Mouse (Mus musculus) adrenal gland, adult 8-10 months (tissue): ENCODE results near the gene Rgsl1. TPM values are rescaled to one million over a fixed set of nuclear protein-coding genes. Genes with fewer than 3 reads are reported as not detected.
A peak's percentile ranks its signal among the peaks of the same experiment; 100 is the strongest.
"Not testable (repeated sequence)": the region's sequence is repeated elsewhere in the genome, so short reads cannot be mapped to it uniquely, and the experiment has no call there.

Source experiments
- DNase-seq: peaks from one replicate; pipeline ENCODE4 v3.0.0; 2022
- total RNA-seq, 4 experiments: library from RNA; stranded (reverse); gene quantifications; 2 replicates each; pipeline ENCODE4 v1.2.4; 2022

Gene Rgsl1
- total RNA-seq, 4 experiments from 2014 or later = 0.10 to 0.65 (median 0.62) TPM; not detected in 1

DNA sequence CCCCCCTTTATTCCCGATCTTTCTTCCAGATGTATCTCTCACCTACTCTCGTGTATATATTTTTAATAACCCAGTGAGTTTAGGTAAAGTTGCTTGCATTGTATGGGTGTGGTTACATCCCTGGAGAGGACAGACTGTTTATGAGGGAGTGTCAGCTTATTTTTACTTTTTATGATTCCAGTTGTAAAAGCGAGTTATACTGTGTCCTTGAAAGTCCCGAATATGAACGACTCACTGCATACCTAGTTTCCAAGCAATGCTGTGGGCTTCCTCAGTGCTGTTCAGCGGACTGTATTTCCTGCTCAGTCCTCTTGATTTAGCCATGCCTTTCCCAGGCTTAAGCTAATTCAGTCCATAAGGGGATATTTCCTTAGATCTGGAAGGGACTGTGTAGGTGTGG, 68.8 kb downstream of the Rgsl1 start:
- DNase-seq = no peak

DNA sequence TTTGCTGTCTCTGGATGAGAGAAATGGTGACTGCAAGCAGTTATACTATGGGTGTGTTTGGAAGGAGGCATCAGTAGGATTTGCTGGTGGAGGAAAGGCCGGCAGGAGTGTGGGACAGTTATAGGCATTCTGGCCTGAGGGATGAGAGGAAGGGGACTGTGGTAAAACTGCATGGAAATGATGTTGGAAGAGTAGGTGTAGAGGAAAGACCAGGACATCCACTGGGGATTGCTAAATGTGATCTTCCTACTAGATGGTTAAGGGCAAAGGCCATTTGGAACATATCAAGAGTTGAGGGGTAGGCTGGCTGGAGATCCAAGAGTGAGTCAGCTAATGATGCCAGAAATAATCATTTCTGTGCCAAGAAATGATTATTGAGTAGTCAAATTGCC, 73.2 kb downstream of the Rgsl1 start:
- no peak for DNase-seq

DNA sequence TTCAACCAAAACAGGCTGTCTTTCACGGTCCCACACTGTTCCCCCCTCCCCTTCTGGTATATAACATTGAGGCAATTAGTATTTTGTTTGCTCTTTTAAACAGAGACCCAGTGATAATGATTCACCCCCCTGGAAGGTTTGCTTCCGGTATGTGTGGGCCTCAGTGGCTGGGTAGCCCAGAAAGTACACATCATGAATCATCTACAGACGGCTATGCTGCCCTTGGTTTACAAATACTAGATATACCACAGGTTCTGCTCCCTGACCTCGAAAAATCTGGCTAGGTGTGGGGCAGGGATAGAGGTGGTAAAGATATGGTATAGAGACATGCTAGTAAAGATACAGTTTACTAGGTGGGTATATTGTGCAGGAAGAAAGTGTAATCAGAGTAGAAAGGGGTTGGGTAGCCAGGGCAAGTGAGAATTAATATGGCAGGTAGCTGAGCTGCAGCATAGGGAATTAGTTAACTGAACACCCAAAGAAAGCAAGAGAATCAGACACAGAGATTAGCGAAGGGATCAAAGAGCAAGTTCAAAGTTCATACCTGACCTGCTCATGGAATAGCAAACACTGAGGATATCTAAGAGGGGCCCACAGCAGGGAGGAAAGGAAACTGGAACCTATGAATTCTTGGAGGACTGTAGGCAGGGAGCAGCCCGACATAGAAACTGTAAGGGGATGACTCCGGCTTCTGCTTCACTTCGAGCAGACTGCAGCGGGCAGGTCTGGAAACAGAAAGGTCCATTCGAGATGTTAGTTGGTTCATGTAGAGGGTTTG, 73.8 kb downstream of the Rgsl1 start:
- no peak for DNase-seq

DNA sequence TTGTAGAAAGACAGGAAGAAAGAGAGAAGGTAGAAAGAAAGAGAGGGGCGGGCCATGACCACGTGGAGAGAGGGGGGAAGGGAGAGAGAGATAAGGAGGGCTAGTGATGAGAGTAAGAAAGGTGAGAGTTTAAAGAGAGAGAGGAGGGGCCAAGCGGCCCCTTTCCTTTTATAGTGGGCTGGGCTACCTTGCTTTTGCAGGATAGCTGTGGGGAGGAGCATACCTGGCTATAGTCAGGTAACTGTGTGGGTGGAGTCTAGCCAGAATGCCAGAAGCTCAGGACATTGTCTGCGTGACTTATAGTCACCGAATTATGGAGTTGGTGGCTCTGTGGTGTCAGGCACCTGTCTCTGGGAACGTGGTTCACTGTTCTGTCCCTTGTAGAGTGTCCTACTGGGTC, 74.4 kb downstream of the Rgsl1 start:
- DNase-seq = not testable (repeated sequence)

DNA sequence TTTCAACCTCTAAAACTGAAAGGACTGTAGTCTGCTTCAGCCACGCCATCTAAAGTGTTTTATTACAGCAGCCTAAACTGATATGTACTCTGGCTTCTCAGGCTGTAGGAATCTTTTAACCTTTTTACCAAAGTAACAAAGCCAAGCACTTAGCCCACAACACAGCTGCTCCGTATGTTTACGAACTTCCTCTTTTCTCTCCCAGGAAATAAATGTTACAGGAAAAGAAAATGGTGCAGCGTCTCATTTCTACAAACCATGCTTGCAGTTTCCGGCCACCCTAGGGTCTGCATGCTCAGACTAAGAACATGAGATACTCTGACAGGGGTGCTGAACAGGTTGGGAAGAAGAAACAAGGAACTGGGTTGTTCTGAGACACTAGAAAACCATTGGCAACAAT, 75.5 kb downstream of the Rgsl1 start:
- DNase-seq = no peak

DNA sequence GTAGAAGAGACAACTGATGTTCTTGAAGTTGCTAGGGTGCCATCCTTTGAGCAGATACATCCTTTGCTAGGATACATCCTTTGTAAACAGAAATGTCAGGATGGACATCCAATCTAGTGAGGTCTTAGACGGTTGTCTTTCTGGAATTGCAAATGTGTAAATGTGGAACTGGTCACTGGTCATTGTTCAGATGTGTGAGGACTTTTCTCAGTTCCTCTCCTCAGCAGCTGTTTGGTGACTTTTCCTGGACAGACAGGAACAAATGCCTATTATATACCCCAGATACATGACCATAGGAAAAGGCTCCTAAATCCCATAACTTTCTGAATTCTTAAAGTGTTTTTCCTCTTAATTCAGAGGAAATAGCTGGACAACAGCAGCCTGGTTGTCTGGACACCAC, 76.7 kb downstream of the Rgsl1 start:
- no peak for DNase-seq

DNA sequence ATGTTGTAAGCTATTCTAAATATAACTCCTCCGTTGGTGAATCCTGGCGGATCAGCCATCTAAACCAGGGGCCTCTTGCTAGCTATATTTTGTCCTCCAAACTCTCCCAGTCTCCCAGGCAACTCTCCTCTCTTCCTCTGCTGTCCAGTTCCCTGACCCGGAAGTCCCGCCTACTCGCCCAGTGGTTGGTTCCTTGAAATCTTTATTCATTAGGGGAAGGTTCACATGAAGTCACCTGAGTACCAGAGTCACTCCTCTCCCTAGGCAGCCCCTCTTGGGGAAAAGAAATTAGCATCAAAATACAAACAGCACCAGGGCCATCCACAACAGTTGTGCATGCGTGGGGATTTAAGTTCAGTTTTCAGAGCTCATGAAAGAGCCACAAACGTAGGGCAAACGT, 77.6 kb downstream of the Rgsl1 start:
- no peak for DNase-seq

DNA sequence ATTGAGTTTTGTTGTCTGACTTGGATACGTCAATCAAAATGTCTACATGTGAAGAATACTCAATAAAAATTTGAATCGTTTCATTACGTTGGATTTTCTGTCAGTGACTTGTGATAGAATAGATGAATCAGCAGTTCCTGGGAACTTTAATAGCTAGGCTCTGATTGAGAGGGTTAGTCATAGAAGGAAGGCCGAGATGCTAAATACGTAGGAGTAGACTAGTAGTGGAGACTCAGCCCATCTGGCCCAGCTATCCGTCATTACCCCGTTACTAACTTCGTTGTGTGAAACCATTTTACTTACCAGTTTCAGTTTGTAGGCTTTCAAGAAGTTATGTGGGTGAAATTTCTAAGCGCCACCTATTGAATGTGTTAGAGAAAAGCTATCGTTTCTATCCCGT, 79.8 kb downstream of the Rgsl1 start:
- no peak for DNase-seq

DNA sequence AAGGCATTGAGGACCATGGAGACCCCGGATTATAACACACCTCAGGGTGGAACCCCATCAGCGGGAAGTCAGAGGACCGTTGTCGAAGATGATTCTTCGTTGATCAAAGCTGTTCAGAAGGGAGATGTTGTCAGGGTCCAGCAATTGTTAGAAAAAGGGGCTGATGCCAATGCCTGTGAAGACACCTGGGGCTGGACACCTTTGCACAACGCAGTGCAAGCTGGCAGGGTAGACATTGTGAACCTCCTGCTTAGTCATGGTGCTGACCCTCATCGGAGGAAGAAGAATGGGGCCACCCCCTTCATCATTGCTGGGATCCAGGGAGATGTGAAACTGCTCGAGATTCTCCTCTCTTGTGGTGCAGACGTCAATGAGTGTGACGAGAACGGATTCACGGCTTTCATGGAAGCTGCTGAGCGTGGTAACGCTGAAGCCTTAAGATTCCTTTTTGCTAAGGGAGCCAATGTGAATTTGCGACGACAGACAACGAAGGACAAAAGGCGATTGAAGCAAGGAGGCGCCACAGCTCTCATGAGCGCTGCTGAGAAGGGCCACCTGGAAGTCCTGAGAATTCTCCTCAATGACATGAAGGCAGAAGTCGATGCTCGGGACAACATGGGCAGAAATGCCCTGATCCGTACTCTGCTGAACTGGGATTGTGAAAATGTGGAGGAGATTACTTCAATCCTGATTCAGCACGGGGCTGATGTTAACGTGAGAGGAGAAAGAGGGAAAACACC, 90.0 kb downstream of the Rgsl1 start:
- no peak for DNase-seq

DNA sequence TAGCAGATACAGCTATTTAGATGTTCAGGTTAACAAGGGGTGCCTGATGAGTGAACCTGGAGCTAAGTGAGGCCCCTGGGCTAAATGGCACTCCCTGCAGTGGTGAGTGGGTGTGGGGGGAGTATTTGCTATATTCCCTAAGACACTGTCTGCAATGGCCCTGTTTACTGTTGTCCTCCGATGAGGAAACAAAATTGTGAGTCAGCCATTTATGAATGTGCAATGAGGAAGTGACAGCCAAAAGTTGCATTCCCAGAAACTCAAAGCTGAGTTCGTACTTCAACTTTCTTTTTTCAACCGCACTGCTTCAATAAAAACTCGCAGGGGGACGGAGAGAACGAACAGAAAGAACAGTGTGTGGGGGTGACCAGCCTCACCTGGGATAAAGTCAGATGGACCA, 91.4 kb downstream of the Rgsl1 start:
- no peak for DNase-seq

DNA sequence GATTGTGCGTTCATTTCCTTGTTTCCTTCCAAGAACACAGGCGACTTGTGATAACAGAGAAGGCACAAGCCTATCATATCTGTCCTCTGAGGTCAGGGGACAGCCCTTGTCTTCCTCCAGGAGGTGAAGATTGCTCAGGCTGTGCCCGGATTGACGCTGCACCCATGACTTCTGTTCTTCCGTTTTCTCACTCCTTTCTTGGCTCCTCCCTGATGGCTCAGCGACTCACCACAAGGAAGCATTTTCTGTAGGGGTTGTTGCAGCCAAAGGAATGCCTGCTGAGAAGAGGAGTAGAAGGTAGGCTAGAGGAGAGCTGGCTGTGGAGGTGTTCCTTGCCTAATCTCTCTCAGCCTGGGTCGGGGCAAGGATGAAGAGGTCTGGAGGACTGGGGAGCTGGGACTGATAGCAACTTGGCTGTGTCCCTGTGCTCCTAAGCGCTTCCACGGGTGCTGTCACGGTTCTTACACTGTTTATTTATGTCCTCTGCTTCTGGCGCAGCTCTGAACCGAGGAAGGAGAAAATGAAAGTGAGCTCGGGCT, 92.1 kb downstream of the Rgsl1 start:
- DNase-seq = no peak

DNA sequence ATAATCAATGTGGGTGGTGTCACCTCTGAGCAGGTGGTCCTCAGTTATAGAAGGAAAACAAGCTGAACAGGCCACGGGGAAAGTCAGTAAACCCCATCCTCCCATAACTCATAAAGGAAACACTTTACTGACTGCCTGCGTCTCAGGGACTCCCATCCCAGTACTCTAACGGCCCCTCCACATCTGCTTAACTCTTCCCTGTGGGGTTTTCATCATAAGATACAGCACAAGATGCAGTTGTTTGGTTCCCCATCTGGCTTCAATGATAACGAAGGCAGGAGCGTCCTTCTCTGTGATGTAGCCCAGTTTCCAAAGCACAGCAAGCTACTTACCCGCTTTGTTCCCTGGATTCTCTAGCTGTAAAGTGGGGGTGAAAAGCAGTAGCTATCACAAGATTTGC, 93.9 kb downstream of the Rgsl1 start:
- DNase-seq = no peak

DNA sequence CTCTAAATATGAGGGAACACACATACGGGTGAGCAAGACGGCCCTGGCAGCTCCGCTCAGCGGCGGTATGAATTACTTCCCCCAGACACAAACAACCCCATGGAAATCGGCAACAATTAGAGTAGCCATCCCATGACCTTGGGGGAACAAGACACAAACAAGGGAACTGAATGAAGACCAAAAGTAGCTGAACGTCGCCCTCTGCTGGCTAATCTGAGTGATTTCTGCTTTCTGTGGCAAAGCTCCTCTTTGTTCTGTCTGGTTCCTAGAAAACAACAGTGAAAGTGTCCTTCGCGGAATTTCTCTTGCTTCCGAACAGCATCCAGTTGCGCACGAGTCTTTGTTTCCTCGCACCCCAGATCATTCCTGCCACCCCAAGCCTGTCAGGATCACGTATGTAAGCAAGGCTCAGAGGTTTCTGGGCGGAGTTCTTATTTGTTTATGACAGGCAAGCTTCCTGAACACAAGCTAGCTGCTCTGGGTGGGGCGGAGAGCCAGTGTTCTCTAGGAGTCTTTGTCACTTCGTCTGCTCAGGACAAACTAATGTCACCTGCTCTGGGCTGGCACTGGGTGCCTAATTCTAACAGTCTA, 94.6 kb downstream of the Rgsl1 start, which contains the start of gene Rnasel:
Rnasel (plus strand) TSS at position 216 of the 591 bp plus-strand sequence.
- peak; percentile 70 for DNase-seq

DNA sequence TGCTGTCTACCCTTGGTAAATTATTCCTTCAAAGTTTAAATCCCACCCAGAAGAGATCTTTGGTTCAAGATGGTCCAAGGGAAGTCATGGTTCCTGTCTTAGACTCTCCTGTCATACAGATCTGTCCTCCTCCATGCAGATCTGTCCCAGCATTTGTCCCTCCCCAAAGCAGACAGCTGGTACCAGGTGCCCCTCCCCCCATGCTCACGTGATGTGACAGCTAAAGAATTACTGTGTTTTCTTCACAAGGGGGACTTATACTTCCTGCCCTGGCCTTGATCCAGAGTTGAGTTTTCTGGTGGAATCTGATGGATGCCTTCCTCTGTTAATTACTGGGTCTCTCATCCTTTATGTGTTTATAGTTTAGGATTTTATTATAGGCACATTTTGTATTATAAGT, 95.4 kb downstream of the Rgsl1 start:
- peak; percentile 58 for DNase-seq

DNA sequence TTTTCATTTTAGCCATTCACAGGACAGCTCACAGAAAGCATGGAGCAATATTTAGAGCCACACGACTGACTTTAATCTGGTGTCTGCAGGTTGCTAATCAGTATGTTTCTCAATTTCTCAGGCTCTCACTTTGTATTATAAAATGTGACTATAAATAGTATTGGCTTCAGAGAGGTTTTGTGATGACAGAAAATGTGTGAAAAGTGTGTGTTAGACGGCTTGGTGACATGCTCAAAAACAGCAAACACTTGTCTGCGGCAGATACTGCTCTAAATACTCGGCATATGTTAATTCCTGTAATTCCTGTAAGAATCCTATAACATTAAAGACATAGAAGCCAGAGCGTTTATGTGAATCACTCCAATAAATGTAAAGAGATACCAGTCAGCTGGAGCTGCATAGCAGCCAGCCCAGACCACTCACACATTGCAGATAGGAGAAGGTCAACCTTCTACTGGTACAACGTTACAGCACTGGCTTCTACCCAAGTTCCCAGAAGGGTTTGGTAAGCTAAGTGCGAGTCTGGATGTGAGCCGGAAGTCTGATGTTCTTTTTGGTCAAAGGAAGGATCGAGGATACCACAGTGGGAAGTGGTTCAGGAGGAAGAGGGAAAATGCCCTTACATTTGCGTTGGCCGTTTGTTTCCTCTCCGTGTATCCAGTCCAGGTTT, 95.9 kb downstream of the Rgsl1 start:
- DNase-seq = no peak

DNA sequence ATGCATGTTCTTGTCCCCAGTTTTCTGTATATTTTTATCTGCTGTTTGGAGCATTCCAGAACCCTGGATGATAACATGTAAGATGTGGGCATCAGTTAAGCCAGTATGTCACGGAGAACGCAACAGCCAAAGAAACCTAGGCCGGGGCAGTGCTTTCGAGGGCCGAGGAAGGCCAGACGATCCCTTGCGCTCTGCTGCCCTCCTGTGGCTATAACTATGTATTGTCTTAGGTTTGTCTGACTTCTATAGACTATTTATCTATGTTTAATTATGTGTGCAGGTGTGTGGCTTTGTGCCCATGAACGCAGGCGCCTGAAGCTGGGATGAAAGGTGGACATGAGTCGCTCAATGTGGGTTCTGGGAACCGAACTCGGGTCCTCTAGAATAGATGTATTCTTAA, 97.2 kb downstream of the Rgsl1 start:
- peak; percentile 49 for DNase-seq

DNA sequence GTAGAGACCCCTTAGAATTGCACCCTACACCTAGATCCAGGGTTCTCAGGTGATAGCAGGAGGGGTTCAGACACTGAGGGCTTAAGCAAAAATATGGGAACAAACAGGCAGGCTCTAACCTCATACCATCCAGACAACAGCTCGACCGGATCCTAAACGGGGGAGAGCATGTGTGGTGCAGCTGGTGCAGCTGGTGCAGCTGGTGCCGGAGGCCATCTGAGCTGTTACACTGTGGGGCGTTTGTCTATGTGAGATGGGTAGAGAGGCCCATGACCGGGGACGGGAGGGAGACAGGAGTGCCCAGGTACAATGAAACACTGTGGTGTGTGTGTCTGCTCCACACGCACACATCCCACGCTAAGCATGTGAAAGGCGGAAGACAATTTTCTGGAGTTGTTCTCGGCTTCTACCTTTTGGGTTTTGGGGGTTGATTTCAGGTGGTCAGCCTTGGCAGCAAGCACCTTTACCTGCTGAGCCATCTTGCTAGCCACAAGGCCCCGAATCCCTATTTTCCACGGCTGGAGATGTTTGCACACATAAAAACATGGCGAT, 97.7 kb downstream of the Rgsl1 start:
- no peak for DNase-seq

DNA sequence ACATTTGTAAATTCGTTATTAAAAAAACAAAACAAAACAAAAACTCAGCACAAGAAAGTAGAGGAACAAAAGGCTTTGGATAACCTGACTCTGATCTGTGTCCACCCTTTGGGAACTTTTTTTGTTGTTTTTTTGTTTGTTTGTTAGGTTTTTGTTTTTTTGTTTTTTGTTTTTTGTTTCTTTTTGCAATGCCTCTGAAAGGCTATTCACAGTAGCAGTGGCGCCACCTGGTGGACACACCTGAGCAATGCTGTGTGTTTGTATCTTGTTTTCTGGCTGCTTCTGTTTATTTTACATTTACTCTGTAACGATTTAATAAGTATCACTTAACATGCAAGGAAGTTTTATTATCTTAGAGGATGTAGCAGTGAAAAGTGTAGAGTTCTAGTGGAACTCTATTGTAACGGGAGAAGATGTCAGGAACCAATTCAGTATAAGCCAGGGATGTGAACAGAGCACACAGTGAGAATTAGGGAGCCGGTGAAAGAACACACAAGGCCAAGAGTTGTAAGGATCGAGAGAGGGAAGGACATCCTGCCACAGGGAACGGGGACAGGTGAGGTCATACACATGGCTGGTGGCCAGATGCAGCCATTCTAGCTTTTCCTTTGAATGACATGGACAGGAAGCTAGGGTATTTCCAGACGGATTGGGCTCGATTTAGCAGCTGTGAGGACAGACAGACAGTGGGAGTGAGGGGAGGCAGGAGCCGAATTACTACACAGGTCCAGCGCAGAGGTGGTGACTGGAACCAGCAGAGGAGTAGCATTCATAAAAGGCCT, 101.4 kb downstream of the Rgsl1 start:
- DNase-seq = peak; percentile 61

DNA sequence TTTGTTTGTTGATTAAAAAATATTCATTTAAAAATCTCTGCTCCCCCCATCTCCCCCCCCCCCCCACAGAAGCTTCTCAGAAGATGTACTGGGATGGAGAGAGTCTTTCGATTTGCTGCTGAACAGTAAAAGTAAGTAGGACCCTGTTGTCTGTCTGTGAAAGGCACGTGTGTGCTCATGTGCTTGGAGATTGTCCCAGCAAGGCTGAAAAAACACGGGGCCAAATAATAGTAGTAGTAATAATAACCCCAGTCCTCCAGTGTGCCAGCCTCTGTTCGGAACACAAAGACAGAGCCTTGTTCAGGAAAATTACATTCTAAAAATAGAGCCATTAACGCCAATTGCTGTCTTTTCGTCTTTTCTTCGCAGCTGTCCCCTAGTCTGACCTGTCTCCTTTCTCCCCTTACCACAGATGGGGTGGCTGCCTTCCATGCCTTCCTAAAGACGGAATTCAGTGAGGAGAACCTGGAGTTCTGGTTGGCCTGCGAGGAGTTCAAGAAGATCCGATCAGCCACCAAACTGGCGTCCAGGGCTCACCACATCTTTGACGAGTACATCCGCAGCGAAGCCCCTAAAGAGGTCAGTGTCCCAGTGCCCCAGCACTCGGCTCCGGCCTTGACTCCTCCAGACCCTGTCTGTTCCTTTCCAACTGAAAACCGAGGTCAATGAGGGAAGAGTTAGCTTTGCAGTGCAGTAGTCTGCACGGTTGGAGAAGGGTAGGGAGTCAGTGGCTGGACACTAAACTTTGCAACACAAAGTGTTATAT, 102.2 kb downstream of the Rgsl1 start:
- no peak for DNase-seq

DNA sequence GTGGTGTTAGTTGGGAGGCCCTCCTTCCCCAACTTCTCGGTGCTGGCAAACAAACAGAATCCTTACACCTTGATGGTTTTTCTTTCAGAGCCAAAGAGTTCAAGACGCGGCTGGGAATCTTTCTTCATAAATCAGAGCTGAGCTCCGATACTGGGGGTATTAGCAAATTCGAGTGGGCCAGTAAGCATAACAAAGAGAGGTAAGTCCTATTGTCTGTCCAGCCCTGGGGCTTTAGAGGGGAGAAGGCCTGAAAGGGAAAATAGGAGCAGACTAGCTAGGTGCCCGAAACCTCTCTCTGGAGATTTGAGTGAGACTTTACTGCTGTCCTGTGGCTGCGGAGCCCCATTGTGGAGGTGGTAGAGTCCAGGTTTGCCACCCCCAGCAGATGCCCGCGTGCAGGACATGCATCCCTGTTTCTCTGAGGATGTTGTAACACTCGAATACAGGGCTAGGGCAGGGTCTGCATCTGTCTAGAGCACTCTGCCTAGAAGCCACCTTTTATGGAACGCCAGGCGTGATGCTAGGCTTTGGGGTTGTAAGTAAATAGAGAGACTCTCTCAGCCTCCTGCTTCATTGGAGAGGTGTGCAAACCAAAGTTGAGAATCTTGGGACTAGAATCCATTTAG, 103.1 kb downstream of the Rgsl1 start:
- DNase-seq = no peak
